Mouse (Mus musculus) CH12F3 (cell line): ENCODE data around the gene Zfp11.
"Not testable (repeated sequence)": the region's sequence is repeated elsewhere in the genome, so short reads cannot be mapped to it uniquely, and the experiment has no call there.

Experiments used
- in situ Hi-C: fragments of 300-500 bp; cut with MboI; formaldehyde crosslinking; loops from 2 replicates; pipeline ENCODE4 v1.14.3; 2020; ENCODE audit warnings: low sequenced_read_pairs

The Zfp11 gene

DNA sequence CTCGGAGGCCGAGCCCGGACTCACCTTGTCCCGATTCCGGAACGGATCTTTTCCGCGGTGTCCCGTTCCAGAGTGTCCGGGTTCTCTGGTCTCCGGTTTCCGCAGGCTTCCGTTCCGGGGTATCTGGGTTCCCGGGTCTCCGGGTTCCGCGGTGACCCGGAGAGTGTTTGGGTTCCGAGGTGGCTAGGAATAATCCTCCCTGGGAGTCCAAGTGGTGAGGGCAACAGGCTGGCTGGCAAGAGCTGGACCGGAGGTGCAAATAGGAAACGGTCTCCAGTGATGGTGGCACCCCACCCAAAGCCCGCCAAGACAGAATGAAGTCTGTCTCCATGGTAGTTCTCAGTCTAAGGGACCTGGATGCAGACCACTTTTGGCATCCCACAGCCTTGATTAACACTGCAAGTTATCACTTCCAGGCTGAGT is at the start of gene Zfp11:
TSS of gene Zfp11 (minus strand) at position 64 of the 423 bp plus-strand sequence.
- in situ Hi-C loops = no loop called here

DNA sequence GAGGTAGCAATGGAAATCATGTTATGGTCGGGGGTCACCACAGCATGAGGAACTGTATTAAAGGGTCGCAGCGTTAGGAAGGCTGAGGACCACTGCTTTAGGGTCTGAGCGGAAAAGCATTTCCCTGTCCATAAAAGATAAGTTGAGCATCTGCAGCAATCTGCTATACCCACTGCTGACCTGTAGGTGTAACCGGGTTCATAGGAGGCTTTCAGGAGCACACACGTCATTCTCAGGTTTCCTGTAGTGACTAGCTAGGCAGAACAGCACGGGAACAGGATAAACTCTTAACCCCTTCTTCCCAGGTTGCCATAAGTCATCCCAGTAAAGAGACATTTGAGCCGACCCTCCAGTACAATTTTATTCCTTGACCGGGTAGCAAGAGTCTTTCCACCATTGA is 47.1 kb upstream of the Zfp11 start:
- in situ Hi-C loops = no loop called here

DNA sequence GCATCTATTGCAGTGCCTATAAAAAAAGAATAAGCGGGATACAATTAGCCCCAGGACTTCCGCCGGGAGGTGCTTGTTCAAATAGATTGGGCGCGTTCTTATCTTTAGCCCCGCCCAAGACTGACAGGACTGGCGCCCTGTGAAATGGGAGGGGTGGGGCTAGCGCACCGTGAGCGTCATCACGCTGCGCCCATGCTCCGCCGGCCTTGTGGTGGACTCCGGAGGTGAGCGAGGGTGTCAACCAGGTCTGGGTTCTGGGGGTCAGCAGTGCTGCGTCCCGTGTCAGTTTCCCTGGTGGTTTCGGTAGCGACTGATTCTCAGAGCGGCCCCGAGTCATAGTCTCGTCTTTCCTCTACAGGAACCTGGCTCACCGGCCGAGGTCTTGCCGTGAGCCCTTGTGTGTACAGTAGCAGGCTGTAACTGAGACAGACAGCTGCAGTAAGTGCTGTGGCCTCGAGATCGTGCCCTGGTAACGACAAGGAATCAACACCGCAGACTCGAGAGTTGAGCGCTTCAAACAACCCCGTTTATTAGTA is 45.5 kb upstream of the Zfp11 start, which contains the start of gene Mrps17:
TSS of gene Mrps17 (plus strand) at position 172 of the 536 bp plus-strand sequence.
- in situ Hi-C loops = no loop called here

DNA sequence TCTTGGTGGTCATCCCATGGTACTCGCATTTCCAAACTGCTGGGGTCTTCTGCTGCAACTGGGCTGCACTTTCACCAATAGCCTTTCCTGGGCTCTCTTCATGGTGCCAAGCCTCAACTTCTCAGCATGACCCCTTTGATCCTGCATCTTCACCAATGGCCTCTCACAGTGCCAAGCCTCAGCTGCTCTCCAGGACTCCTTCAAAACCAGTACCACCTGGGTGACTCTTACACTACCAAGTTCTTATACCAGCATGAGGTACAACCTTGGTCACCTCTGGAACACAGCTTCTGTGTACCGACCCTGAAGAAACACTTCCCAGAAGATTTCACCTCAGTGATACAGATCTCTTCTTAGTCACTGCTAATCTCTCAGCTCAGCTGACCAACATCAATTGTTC is 38.5 kb upstream of the Zfp11 start, which contains the start of gene Sept14:
TSS of gene Sept14 (minus strand) at position 101 of the 400 bp plus-strand sequence.
- in situ Hi-C loops = no loop called here

DNA sequence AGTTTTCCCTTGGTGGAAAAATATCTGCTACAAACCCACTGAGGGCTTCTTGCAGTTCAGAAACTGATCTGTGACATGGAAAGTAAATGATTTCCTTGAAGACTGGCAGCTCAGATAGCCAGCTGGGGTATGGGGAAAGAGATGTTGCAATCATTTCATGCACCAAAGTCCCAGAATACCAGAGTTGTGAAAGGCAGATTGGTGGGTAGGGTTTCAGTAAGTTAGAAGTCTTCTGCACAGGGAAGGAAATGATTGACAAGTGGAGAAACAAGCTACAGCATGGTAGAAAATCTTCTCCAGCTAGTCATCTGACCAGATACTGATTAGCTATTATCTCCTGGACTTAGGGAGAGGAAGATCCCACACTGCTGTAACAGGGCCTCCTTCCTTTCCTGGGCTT is 33.5 kb upstream of the Zfp11 start:
- in situ Hi-C loops = no loop called here

DNA sequence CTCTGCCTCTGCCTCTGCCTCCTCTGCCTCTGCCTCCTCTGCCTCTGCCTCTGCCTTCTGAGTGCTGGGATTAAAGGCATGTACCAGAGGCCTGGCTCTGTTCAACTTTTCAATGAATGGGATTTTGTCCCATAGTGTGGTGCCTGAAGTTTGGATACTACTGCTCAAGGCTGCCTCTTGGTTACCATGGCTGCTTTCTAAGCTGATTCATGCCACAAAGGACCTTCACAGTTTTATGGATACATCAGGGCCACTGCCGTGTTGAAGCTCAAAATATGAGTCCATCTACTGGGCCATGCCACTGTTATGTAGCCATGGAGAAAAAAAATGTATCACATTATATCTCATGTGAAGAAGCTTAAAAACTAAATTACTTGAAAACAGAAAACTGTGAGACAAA is 31.8 kb upstream of the Zfp11 start:
- in situ Hi-C loops = no loop called here

DNA sequence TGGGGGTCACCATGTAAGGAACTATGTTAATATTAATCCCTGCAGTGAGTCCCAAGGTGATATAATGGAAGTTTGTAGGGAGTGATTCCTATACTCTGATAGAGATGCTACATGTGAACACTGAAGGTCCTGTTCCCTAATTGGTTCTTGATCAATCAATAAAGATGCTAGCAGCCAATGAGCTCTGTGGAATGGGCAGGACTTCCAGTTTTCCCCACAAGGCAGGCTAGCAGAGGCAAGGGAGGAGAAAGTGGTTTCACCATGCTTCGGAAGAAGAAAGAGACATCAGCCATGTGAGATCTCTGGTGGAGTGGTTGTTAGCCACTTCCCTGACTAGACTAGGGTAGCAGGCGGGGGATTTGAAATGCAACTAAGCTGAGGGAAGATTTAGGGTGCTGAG is 30.6 kb upstream of the Zfp11 start:
- in situ Hi-C loops = no loop called here

DNA sequence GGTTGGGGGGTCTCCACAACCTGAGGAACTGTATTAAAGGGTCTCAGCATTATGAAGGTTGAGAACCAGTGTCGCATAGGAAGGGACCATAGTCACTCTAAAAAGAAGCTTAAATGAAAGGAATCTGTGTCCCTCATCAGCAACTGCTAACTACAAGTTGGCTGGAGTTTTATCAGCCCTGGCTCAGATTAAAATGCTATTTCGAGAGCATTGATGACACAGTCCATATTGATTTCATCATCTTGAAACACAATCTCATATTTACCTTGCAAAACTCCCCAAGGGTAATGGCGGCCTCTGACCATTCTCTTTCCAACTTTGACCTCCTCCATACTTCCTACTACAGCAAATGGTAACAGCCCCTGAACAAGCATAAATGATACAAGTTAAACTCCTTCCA is 20.6 kb upstream of the Zfp11 start:
- in situ Hi-C loops = no loop called here

DNA sequence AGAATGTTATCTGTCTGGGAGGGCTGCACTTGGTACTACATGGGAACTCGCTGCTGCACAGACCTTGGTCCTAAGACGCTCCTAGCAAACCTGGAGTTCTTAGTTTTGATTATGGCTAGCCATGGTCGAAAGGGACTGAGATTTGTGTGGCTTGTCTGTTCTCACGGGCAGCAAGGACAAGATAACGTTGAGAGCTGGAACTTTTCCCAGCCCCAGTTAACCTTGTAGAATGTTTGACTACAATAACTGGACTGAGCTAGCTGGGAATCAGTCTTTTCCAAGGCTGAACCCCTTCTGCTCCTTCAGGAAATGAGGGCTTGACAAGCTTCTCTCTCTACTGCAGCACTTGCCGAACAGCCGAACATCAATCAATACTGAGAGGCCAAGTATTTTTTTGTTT is 17.7 kb upstream of the Zfp11 start:
- in situ Hi-C loops = no loop called here

DNA sequence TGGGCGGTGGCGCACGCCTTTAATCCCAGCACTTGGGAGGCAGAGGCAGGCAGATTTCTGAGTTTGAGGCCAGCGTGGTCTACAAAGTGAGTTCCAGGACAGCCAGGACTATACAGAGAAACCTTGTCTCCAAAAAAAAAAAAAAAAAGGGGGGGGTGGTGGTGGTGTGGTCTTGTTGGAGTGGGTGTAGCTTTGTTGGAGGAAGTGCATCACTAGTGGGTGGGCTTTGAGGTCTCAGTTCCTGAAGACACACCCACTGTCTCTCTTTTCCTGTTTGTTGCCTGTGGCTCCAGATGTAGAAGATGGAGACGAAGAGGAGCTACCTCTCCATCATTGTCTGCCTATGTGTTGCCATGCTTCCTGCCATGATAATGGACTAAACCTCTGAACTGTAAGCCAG is 15.2 kb upstream of the Zfp11 start:
- in situ Hi-C loops = not testable (repeated sequence)

DNA sequence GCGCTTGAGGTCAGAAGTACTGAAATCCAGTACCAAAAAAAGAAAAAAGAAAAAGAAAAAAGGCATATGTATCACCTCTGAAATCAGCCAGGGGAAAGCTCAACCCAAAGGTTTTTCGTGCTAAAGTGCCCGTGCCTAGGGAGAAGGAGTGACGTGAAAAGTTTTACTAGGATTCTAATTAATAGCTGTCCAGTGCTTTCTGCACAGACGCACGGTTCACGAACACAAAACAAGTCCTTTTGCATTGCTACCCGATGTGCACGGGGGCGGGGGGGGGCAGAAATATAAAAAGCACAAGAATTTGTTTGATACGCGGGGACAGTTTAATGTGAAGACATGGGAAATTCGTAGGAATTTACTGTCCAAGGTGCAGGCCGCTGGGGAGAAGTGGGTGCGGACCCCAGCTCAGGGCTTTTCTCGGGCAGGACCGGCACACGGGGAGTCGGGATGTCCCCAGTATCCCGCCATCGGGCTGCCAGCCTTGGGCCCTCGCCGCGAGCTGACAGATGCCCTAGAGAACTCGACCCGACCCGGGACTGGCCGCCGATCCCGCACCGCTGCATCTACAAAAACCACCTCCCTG is 355 bp downstream of the Zfp11 start:
- in situ Hi-C loops = no loop called here

DNA sequence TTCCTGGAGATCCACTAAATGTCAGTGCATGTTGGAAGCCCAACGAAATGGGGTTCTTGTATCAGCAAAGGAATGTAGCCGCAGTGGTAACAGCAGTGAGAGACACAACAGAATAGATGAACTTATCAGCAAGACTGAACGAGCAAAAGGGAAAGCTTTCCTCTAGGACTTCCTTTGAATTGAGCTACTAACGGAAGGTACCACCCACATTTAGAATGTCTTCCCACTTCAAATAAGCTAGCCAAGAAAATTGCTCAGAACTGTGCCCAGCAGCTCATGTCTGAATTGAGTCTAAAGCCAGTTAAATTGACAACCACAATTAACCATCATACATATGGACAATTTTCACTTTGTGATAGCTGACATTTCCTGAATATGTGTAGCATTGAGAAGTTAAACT is 2.0 kb downstream of the Zfp11 start:
- in situ Hi-C loops = no loop called here

DNA sequence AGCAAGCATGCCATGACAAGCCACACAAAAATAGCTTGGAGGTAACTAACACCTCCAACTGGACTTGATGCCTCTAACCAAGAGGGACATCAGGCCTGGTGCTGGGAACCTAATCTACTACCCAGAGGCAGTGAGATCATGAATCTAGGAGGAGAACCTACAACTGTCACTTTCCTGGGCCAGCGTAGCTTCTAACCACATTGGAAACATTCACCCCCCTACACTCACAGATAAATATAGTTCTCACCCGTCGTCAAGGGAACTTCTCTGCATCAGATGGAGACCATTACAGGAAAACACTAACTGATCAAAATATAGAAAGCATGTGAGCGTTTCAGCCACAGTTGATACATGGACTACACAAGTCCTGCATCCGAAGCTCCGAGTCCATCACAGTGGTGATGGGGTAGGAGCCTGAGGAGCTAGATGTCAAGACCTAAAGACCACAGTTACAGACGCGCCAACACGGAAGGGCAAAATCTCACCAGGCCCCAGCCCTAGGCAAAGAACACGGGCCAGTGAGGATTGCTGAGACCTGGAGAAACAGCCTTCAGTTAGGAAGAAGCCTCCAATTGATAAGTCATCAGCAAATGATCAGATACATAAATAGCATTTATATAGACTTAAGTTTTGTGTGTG is 3.5 kb downstream of the Zfp11 start:
- in situ Hi-C loops = no loop called here

DNA sequence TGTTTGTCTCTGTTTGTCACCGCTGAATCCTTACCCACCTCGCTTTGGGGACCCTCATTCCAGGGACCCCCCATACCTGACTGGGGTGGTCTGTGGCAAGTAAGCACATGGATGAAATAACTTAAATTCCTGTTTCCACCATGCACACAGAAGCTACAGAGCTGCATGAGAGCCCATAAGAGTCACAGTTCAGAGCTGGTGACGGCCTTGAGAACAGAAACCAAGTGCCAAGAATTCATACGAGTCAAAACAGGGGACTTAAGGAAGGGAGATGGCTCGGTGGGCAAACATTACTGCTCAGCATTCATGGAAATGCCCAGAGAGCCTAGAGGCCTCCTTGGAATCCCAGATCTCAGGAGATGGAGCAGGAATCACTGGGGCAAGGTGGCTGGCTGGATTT is 5.8 kb downstream of the Zfp11 start:
- in situ Hi-C loops = no loop called here

DNA sequence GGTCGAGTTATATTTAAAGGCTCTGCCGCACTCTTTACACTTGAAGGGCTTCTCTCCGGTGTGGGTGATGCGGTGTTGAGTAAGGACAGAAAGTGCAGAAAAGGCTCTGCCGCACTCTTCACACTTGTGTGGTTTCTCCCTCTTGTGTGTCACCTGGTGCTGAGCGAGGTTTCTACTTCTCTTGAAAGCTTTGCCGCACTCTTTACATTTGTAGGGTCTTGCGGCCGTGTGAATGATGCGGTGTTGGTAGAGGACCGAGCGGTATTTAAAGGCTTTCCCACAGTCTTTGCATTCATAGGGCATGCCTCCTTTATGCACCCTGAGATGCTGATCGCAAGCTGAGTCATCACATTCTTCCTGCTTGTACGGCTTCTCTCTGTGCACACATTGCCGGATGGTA is 12.0 kb downstream of the Zfp11 start:
- in situ Hi-C loops = no loop called here

DNA sequence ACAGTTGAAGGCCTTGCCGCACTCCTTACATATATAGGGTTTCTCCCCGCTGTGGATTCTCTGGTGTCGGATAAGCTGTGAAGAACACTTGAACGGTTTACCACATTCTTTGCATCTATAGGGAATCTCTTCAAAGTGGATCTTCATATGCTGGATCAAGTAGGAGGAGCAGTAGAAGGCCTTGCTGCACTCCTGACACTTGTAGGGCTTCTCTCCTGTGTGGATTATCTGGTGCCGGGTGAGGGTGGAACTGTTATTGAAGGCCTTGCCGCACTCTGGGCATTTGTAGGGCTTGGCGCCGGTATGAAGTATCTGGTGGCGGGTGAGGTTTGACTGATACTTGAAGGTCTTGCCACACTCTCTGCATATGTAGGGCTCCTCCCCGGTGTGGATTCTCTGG is 12.9 kb downstream of the Zfp11 start:
- in situ Hi-C loops = no loop called here

DNA sequence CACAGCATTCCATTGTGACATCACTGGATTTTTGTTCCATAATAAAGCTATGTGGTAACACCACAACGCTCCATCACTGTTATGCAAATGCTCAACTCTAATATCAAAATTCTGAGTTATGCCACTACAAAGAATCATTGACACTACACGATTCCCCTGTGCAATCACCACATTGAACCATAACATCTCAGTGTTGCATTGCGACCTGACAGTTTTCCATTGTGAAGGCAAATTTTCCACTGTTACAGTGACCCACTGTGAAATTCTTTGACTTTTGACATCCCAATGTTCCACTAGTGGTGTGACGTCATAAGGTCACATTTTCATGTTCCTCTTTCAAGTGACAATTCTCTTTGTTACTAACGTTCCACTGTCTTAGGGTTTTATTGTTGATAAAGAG is 19.0 kb downstream of the Zfp11 start:
- in situ Hi-C loops = no loop called here

DNA sequence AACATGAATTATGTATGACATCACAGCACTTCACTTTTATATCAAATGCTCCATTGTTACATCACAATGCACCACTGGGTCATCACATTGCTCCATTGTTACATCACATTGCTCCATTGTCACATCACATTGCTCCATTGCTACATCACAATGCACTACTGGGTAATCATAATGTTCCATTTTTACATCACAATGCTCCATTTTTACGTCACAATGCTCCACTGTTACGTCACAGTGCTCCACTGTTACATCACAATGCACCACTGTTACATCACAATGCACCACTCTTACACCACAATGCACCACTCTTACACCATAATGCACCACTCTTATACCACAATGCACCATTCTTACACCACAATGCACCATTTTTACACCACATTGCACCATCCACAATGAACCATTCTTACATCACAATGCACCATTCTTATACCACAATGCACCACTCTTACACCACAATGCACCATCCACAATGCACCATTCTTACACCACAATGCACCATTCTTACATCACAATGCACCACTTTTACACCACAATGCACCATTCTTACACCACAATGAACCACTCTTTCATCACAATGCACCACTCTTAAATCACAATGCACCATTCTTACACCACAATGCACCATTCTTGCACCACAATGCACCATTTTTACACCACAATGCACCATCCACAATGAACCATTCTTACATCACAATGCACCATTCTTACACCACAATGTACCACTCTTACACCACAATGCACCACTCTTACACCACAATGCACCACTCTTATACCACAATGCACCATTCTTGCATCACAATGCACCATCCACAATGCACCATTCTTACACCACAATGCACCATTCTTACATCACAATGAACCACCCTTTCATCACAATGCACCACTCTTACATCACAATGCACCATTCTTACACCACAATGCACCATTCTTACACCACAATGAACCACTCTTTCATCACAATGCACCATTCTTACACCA is 37.3 kb downstream of the Zfp11 start:
- in situ Hi-C loops = not testable (repeated sequence)

DNA sequence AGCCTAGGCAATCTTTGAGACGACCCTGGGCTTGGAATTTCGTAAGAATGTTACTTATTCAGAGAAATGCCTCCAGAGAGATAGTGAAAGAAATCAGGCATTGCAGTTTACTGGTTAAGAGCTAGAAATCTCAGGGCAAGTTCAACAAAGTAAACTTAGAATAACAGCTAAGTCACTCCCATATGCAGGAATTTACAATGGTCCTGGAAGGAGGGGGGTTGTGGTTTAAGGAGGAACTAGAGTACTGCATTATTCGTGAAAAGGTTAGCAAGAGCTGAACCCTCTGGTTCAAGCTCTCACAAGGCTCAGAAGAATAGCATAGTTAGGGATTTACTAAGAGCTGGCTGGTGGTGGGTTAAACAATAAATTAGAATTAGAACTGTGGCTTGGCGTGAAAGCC is 43.3 kb downstream of the Zfp11 start:
- in situ Hi-C loops = not testable (repeated sequence)

DNA sequence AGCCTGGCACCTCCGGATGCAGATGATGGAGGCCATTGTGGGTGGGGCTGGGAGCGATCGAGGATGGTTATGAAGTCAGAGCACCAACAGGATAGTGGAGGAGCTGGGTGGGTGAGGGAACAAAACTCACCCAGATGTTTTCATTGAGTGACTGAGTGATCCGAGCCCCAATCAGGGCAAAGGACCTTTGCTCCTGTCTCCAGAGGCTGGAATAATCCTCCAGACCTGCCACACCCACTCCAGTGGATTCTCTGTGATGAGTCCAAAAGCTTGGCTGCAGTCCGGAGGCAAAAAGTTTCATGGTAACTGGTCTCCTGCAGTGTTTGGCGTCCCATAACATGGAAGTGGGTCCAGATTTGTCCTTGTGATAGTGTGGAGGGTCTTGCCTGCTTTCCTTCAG is 43.8 kb downstream of the Zfp11 start:
- in situ Hi-C loops = no loop called here

DNA sequence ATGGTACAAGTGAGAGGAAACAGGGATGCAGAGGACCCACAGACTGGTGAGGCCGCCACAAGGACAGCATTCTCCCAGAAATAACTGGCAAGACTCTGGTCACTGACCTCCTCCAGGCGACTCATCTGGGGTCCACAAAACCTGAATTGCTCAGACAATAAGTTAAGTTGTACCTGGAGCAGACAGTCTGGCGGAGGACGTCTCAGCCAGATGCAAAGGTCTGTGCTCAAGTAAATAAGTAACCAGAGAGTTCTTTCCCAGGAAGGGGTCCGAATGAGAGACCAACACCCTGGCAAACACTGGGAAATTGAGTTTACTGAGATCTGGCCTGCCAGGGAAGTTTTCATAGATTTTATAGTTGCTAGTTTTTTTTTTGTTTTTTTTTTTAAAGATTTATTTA is 48.5 kb downstream of the Zfp11 start:
- in situ Hi-C loops = no loop called here
